Mouse (Mus musculus) MEL (cell line): Measurements from ENCODE around the gene Filip1l.

Experiments used
- CTCF ChIP-seq, 3 experiments: IDR thresholded peaks in 2 of 3; conservative IDR thresholded peaks in 1 of 3; 2 replicates each; pipeline ENCODE4 v1.5.1; 2011 to 2012; ENCODE audit warnings: low read length in 3 of 3, low read depth in 2 of 3, mild to moderate bottlenecking in 2 of 3, improper control_type of control experiment in 1 of 3, inconsistent platforms in 1 of 3, mixed read lengths in 1 of 3, moderate library complexity in 1 of 3; ENCODE audit not compliant: control insufficient read depth in 1 of 3, insufficient read depth in 1 of 3, poor library complexity in 1 of 3, severe bottlenecking in 1 of 3
- EP300 ChIP-seq, 2 experiments: IDR thresholded peaks; 2 replicates each; pipeline ENCODE4 v1.6.1; 2011; ENCODE audit warnings: improper control_type of control experiment in 2 of 2, low read length in 2 of 2, low read depth in 1 of 2, mild to moderate bottlenecking in 1 of 2
- MAFK ChIP-seq: IDR thresholded peaks from 2 replicates; pipeline ENCODE4 v1.6.1; 2011; ENCODE audit warnings: low read depth, mild to moderate bottlenecking, low read length, improper control_type of control experiment, borderline replicate concordance
- RAD21 ChIP-seq: IDR thresholded peaks from 2 replicates; pipeline ENCODE4 v1.6.1; 2011; ENCODE audit warnings: mild to moderate bottlenecking, low read depth, low read length, improper control_type of control experiment
- SIN3A ChIP-seq: IDR thresholded peaks from 2 replicates; pipeline ENCODE4 v1.6.1; 2012; ENCODE audit warnings: low read length, improper control_type of control experiment, inconsistent platforms
- USF1 ChIP-seq: IDR thresholded peaks from 2 replicates; pipeline ENCODE4 v1.6.1; 2014; ENCODE audit warnings: low read depth, mild to moderate bottlenecking, inconsistent platforms, low read length, improper control_type of control experiment, moderate library complexity

DNA sequence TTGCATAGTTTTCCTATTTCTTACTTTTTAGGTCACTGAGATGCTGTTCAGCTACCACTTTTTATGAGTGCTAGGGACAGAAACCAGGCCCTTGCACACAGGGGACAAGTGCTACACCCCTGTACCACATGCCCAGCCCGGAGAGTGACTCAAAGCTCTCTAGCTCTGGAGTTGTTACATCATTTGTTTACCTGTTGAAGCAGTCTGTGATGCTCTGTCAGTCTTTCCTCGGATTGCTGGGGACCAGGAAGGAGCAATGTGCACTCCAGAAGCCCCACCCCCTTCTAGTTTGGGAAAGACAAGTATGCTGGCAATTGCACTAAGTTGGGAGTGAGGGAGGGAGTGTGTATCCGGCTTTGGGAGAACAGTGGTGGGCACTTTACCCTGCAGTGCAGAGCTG is 3.2 kb upstream of the Filip1l start:
- TF ChIP-seq CTCF (IDR thresholded peaks at IDR 0.05 in 2 of 3, conservative IDR thresholded peaks at IDR 0.05 in 1 of 3; ENCODE audit: control insufficient read depth in 1 of 3, insufficient read depth in 1 of 3, low read depth in 2 of 3, low read length in 3 of 3, poor library complexity in 1 of 3, severe bottlenecking in 1 of 3) (no peak), SIN3A (no peak), EP300 (IDR thresholded peaks at IDR 0.05; ENCODE audit: low read depth in 1 of 2, low read length in 2 of 2) (no peak), RAD21 (no peak), MAFK (no peak), USF1 (no peak)
